Mouse (Mus musculus): Measurements from ENCODE around the gene 1700029P11Rik.

The 1700029P11Rik gene

GRCm38 (mm10) chr15:82004257-82004656, 23.9 kb downstream of the 1700029P11Rik start:
- DNase-seq (ENCODE audit: low read depth in 2 of 2, low spot score in 2 of 2): no peak

GRCm38 (mm10) chr15:82011947-82012346, 31.6 kb downstream of the 1700029P11Rik start:
- no peak for DNase-seq (ENCODE audit: low read depth in 2 of 2, low spot score in 2 of 2)

- no peak for DNase-seq (ENCODE audit: low read depth in 2 of 2, low spot score in 2 of 2)
These were observed 34.5 kb downstream of the 1700029P11Rik start for GRCm38 (mm10) chr15:82014745-82015391.

- peak in 1 of 2 experiments; percentile 7 for DNase-seq (ENCODE audit: low read depth in 2 of 2, low spot score in 2 of 2)
These were observed 35.2 kb downstream of the 1700029P11Rik start for GRCm38 (mm10) chr15:82015392-82016100.

GRCm38 (mm10) chr15:82016101-82016808, 35.9 kb downstream of the 1700029P11Rik start:
- peak; percentile 98 to 99 for DNase-seq (ENCODE audit: low read depth in 2 of 2, low spot score in 2 of 2)

- DNase-seq (ENCODE audit: low read depth in 2 of 2, low spot score in 2 of 2): no peak
These were observed 36.5 kb downstream of the 1700029P11Rik start for GRCm38 (mm10) chr15:82016830-82017229.

- DNase-seq (ENCODE audit: low read depth in 2 of 2, low spot score in 2 of 2): no peak
These were observed 37.1 kb downstream of the 1700029P11Rik start for GRCm38 (mm10) chr15:82017461-82017860.

GRCm38 (mm10) chr15:82019288-82019687, 38.9 kb downstream of the 1700029P11Rik start:
- no peak for DNase-seq (ENCODE audit: low read depth in 2 of 2, low spot score in 2 of 2)

GRCm38 (mm10) chr15:82022535-82023088, 42.3 kb downstream of the 1700029P11Rik start:
- no peak for DNase-seq (ENCODE audit: low read depth in 2 of 2, low spot score in 2 of 2)

GRCm38 (mm10) chr15:82023965-82024635, 43.8 kb downstream of the 1700029P11Rik start:
- no peak for DNase-seq (ENCODE audit: low read depth in 2 of 2, low spot score in 2 of 2)

GRCm38 (mm10) chr15:82027276-82027675, 46.9 kb downstream of the 1700029P11Rik start:
- no peak for DNase-seq (ENCODE audit: low read depth in 2 of 2, low spot score in 2 of 2)

- no peak for DNase-seq (ENCODE audit: low read depth in 2 of 2, low spot score in 2 of 2)
These were observed 47.4 kb downstream of the 1700029P11Rik start for GRCm38 (mm10) chr15:82027726-82028125.

Data from CD8-positive naive resting alpha-beta T cell, adult 2 months (primary cell).